Mouse (Mus musculus) embryonic facial prominence, embryonic 11.5 days (tissue): ENCODE results near the gene Gm26558. TPM values are rescaled to one million over a fixed set of nuclear protein-coding genes. Genes with fewer than 3 reads are reported as not detected.
A peak's percentile ranks its signal among the peaks of the same experiment; 100 is the strongest.

ENCODE experiments used
- ATAC-seq: fragments of 200-750 bp; cut with Nextera tagmentation; replicated peaks from 2 replicates; pipeline ENCODE4 v1.8.0; 2017; ENCODE audit warnings: low read depth; ENCODE audit not compliant: insufficient number of reproducible peaks, low FRiP score, low TSS enrichment
- DNase-seq: peaks from one replicate; pipeline ENCODE4 v3.0.0-alpha.2; 2015; ENCODE audit warnings: low spot score
- H3K27ac ChIP-seq: fragments of 300-500 bp; sonication (generic); replicated peaks from 2 replicates; pipeline ENCODE4 v1.5.1; 2014; ENCODE audit warnings: mild to moderate bottlenecking, low read depth, low read length, control low read depth
- H3K27me3 ChIP-seq: fragments of 300-500 bp; sonication (generic); 2 replicates; pipeline ENCODE4 v1.6.1; 2014; ENCODE audit warnings: mild to moderate bottlenecking, low read length, moderate library complexity, mixed read lengths; ENCODE audit not compliant: control insufficient read depth, insufficient read depth
- H3K36me3 ChIP-seq: fragments of 300-500 bp; sonication (generic); replicated peaks from 2 replicates; pipeline ENCODE4 v1.6.1; 2014; ENCODE audit warnings: low read depth, mild to moderate bottlenecking, low read length, moderate library complexity, mixed read lengths; ENCODE audit not compliant: control insufficient read depth, insufficient read depth
- H3K4me1 ChIP-seq: fragments of 300-500 bp; sonication (generic); 2 replicates; pipeline ENCODE4 v1.6.1; 2014; ENCODE audit warnings: low read length, mixed read lengths; ENCODE audit not compliant: control insufficient read depth, insufficient read depth
- H3K4me2 ChIP-seq: fragments of 300-500 bp; sonication (generic); 2 replicates; pipeline ENCODE4 v1.6.1; 2014; ENCODE audit warnings: low read depth, mild to moderate bottlenecking, control low read depth, low read length, moderate library complexity
- H3K4me3 ChIP-seq: fragments of 300-500 bp; sonication (generic); 2 replicates; pipeline ENCODE4 v1.5.1; 2014; ENCODE audit warnings: low read depth, low read length, control low read depth
- H3K9ac ChIP-seq: fragments of 300-500 bp; sonication (generic); replicated peaks from 2 replicates; pipeline ENCODE4 v1.6.1; 2014; ENCODE audit warnings: mild to moderate bottlenecking, control low read depth, low read length
- H3K9me3 ChIP-seq: fragments of 300-500 bp; sonication (generic); replicated peaks from 2 replicates; pipeline ENCODE4 v1.6.1; 2016; ENCODE audit warnings: mild to moderate bottlenecking, low read length, inconsistent platforms, mixed read lengths; ENCODE audit not compliant: control insufficient read depth
- WGBS: fragments of 180-500 bp; shearing (Covaris S2); extraction: QIAGEN DNeasy Blood & Tissue Kit; methylation state at CpG from one replicate; pipeline ENCODE4 v1.1.7; 2014; 5-methylcytosine and 5-hydroxymethylcytosine counted together
- polyA plus RNA-seq: library from polyadenylated mRNA; unstranded; fragments of >200 nt; fragmentation: Nextera tagmentation; extraction: Ambion mirVana; gene quantifications from 2 replicates; pipeline ENCODE4 v1.2.1, GENCODE M21; 2014

Gene Gm26558
- polyA plus RNA-seq, 1 experiment from 2014 or later: 3.8 TPM

DNA sequence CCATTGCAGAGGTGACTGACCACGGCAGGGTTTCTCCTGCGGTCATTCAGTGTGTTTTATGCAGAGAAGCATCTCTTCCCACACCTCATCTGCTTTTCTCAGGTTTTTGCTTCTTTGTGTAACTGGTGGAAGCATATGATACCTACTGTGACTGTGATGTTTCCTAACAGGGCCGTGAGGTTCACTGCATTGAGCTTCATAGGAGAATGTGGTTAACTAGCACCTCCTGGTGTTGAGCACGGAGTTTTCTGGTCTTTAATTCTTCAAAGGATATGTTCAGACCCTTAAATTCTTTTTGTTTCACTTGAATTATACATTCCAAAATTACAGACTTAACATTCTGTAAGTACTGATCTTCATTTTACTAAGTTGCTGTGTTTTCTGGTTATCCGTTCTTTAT lies 1.9 kb upstream of the Gm26558 start:
- DNase-seq (no peak), ATAC-seq (no peak)
- no peaks in the 10 kb centered on the region for H3K36me3 ChIP-seq
- no peaks in the 10 kb centered on the region for H3K27me3 ChIP-seq
- WGBS: 88% methylated on average over 5 of the region's 5 CpGs
- no peak overlapping the region for H3K27ac ChIP-seq
- no peak overlapping the region for H3K9ac ChIP-seq
- no peak overlapping the region for H3K4me2 ChIP-seq
- H3K9me3 ChIP-seq: no peaks in the 10 kb centered on the region
- no peak overlapping the region for H3K4me3 ChIP-seq
- H3K4me1 ChIP-seq: no peaks in the 10 kb centered on the region

DNA sequence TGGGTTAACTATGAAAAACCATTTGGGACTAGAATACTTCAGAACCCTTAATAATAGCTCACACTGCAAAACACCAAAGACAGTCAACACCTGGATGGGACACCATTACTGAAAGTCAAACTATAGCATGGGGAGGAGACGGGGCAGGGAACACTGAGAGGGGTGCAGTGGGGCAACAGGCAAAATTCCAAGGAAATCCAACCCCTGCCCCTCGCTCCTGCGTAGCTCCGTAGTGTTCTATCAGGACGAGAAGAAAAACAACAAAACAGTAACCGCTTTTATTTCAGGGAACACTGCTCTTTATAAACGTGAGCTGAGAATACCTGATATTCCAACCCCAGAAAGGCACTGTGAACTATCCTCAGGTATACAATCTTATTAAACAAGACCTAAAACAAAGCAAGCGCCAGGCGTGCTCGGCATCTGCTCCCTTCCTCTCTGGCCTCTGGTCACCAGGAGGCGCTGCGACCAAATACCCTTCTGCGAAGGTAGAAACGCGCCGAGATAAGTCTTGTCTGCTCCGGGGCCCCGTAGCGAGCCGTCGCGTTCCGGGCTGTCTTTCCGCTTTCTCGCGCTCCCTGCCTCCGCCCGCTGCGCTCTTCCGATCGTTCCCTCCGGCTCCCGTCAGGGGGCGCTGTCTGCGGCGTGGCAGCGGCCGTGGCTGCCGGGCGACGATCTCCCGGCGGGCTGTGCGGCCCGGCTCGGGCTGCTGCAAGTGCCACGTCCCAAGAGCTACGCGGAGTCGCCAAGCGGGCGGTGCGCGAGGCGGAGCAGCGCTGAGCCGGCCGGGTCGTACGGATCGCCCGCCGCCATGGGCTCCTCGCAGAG lies 807 bp downstream of the Gm26558 start, which contains the start of gene Gorasp2:
Gene Gorasp2 (plus strand): TSS at position 690 of the 828 bp plus-strand sequence.
- WGBS: 2% methylated on average over 52 of the region's 64 CpGs
- no peaks in the 10 kb centered on the region for H3K27me3 ChIP-seq
- no peaks in the 10 kb centered on the region for H3K36me3 ChIP-seq
- no peaks in the 10 kb centered on the region for H3K9me3 ChIP-seq
- DNase-seq: peak; percentile 97
- peak; percentile 96 for ATAC-seq
- no peaks in the 10 kb centered on the region for H3K4me1 ChIP-seq
- H3K9ac ChIP-seq: peak within 1 kb of the TSS; percentile 96
- H3K4me3 ChIP-seq: peak within 1 kb of the TSS; percentile 93
- peak within 1 kb of the TSS; percentile 87 for H3K4me2 ChIP-seq
- H3K27ac ChIP-seq: peak within 1 kb of the TSS; percentile 83

DNA sequence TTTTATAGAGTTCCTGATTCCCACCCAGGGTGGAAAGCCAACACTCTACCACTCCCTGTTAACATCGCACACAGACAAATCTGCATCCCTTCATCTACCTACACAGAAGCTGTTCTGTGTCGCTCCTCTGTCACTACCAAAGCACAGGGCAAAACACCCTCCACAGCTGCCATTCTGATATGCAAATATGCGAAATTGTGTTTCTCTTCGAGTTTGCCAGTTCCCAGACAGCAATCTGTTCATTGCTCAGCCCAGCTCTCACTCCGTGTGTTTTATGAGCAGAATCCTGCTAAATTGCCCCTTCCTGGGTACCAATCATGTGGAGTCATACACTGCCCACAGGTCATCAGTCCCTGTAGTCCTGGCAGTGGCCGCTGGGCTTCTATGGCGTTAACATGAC lies 4.8 kb downstream of the Gm26558 start:
- ATAC-seq: no peak

DNA sequence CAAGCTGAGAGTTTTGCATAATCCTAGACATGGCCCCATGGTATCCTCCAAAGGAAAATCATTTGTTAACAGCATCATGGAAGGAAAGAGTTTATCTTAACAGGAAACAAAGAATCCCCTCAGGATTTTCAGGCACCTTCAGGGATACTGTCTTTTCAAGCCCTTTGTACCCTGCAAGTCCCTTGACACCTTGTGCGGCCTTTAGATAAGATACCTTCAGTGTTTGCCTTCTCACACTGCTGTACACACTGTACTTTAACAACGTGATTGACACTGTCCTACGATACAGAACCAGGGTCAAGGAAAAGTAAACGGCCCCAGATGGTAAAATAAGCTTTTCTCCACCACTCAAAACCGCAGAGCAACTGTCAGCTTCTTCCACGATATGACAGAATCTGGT lies 10.1 kb downstream of the Gm26558 start:
- H3K27ac ChIP-seq: no peak overlapping the region
- H3K9me3 ChIP-seq: no peaks in the 10 kb centered on the region
- no peaks in the 10 kb centered on the region for H3K4me1 ChIP-seq
- no peak overlapping the region for H3K4me2 ChIP-seq
- H3K27me3 ChIP-seq: no peaks in the 10 kb centered on the region
- DNase-seq (no peak), ATAC-seq (no peak)
- H3K9ac ChIP-seq: no peak overlapping the region
- no peaks in the 10 kb centered on the region for H3K36me3 ChIP-seq
- H3K4me3 ChIP-seq: no peak overlapping the region
- 62% methylated on average over 6 of the region's 6 CpGs for WGBS

More for the DNA sequence above, 4.8 kb downstream of the Gm26558 start:
- H3K9me3 ChIP-seq: no peaks in the 10 kb centered on the region
- H3K4me2 ChIP-seq: no peak overlapping the region
- H3K27me3 ChIP-seq: no peaks in the 10 kb centered on the region
- H3K36me3 ChIP-seq: no peaks in the 10 kb centered on the region
- no peaks in the 10 kb centered on the region for H3K4me1 ChIP-seq
- H3K4me3 ChIP-seq: no peak overlapping the region
- DNase-seq: no peak
- H3K9ac ChIP-seq: no peak overlapping the region
- 73% methylated on average over 7 of the region's 7 CpGs for WGBS
- no peak overlapping the region for H3K27ac ChIP-seq

DNA sequence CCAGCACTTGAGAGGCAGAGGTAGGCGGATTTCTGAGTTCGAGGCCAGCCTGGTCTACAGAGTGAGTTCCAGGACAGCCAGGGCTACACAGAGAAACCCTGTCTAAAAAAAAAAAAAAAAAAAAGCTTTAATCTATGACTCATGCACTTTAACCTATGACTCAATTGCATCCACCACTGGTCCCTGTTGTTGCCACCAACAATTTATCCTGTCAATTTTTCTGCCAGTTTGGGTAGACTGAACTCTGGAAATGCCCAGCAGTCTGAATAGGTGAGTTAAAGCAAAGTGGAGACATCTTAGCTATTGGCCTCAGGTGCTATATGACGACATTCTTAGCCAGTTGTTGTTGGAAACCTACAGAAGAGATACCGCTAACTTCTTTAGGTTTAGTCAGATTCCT lies 12.4 kb downstream of the Gm26558 start:
- ATAC-seq (no peak), DNase-seq (no peak)
- H3K4me3 ChIP-seq: no peak overlapping the region
- H3K4me2 ChIP-seq: no peak overlapping the region
- 77% methylated on average over 4 of the region's 4 CpGs for WGBS
- H3K4me1 ChIP-seq: no peaks in the 10 kb centered on the region
- H3K9ac ChIP-seq: no peak overlapping the region
- no peak overlapping the region for H3K27ac ChIP-seq
- no peaks in the 10 kb centered on the region for H3K9me3 ChIP-seq
- no peaks in the 10 kb centered on the region for H3K27me3 ChIP-seq
- no peaks in the 10 kb centered on the region for H3K36me3 ChIP-seq

DNA sequence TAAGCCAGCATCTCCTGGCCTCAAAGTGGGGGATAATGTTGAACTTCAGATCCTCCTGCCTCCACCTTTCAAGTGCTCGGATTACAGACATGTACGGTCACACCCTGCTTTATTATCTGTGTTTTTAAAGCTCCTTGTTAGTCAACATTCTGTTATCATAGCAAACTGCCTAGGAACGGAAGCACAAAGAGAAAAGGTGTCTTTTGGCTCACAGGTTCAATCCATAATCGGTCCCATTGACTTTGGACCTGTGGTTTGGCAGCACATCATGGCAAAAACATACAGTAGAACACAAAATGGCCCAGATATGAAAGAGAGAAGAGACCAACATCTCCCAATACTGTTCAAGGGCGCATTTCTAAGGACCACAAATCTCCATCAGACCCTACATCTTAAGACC lies 13.6 kb downstream of the Gm26558 start:
- DNase-seq (no peak), ATAC-seq (no peak)
- Histone ChIP-seq H3K4me1 (no peaks in the 10 kb centered on the region), H3K27me3 (no peaks in the 10 kb centered on the region), H3K9me3 (no peaks in the 10 kb centered on the region), H3K27ac (no peak overlapping the region), H3K4me2 (no peak overlapping the region), H3K9ac (no peak overlapping the region), H3K4me3 (no peak overlapping the region), H3K36me3 (no peaks in the 10 kb centered on the region)
- 81% methylated on average over 5 of the region's 5 CpGs for WGBS

DNA sequence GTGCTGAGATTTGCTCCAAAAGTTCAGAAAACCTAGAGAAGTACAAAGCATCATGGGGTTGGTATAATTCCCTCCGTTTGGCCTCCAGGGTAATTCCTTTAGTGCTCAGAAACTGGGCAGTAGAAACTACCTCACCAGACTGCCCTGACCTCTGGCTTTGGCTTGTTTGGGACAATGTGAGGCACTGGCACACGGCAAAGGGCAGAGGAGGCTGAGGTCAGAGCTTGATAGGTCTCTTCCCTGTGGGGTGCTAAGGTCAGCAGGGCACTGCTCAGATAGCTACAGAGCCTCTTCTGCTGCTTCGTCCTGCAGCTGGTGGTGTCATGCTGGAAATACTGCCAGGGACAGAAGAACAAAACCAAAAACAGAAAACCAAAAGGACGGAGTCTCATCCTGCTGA lies 14.2 kb downstream of the Gm26558 start:
- ATAC-seq: no peak
- 29% methylated on average over 4 of the region's 4 CpGs for WGBS

DNA sequence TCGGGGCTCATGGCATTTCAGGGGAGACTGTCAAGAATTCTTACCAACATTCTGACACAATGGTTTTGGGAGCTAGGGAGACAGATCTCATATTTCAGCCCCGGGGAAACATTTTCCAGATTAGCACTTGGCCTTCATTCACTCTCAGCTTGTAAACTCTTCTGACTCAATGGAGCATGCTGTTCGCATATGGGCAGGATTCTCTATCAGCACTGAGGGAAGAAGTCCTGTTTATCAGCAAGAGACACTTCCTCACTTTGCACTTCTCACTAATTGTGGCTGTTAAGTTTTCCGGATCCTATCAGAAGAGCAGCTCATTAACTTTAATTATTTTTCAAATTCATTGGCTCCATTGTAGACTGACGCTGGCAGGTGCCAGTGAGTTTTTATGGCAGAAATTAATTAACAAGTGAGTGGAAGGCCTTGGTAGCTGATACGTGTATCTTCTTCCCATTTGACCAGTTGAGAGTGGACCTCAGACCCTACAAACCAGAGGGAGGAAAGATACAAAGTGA lies 16.6 kb downstream of the Gm26558 start:
- Histone ChIP-seq H3K27me3 (no peaks in the 10 kb centered on the region), H3K4me3 (no peak overlapping the region), H3K9ac (no peak overlapping the region), H3K9me3 (no peaks in the 10 kb centered on the region), H3K36me3 (no peaks in the 10 kb centered on the region), H3K4me1 (no peaks in the 10 kb centered on the region), H3K27ac (no peak overlapping the region), H3K4me2 (no peak overlapping the region)
- WGBS: 82% methylated on average over 6 of the region's 6 CpGs
- no peak for ATAC-seq
- no peak for DNase-seq

More for the DNA sequence above, 14.2 kb downstream of the Gm26558 start:
- Histone ChIP-seq H3K4me3 (no peak overlapping the region), H3K4me1 (no peaks in the 10 kb centered on the region), H3K27me3 (no peaks in the 10 kb centered on the region), H3K9ac (no peak overlapping the region), H3K36me3 (no peaks in the 10 kb centered on the region), H3K4me2 (no peak overlapping the region), H3K27ac (no peak overlapping the region), H3K9me3 (no peaks in the 10 kb centered on the region)
- no peak for DNase-seq
